Mouse (Mus musculus): ENCODE measurements at regions not wholly inside any gene's neighbourhood (a gene's known extent, or its start where the extent isn't known, plus 50 kb on each side); places are given as distances from the start of the nearest gene placed in this dataset.
A peak's percentile ranks its signal among the peaks of the same experiment; 100 is the strongest.

DNA sequence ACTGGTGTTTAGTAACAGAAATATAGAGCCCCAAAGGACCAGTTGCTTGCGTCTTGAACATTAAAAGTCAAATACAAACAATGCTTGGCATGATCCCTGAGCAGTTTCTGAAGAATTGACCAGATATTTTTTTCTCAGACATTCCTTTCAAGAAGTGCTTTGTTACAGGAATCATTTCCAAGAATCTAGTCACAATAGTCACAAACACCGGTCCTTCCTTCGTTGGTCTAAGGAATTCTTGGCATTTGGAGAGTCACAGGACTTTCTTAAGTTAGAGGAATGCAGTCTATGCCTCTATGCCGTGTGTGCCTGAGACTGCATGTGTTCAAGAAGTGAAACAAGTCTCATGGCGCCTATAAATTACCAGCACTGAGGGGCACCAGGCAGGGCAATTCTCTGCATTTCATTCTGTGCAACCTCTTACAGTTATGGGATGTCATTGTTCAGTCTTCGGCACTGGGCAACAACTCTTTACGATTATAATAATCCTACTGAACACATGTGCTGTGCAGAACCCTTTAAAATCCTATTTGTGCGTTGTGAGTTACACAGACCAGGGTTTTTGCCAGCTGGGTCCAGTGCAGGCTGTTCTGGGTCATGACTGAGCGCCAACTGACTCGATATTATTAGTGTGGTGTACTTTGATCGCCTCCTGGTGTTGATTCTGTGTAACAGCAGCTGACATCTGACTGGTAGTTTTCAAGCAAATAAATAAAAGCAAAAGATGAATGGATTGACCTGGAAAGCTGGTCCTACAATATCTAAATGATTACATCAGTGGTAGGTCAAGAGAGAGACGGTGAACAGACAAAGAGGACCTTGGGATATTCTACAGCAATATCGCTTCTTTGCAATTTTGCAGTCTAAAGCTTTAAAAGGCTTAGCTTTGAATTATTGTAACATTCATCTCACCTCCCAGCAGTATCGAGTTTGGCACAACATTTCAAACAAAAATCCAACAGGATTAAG is 398.6 kb upstream of the Ddi1 start:
- peak overlapping the region; percentile 13; the same call in 1 of the 2 replicates for H3K4me3 ChIP-seq (ENCODE audit: low read depth, low read length)
- H3K9ac ChIP-seq (ENCODE audit: low read length), result no peak overlapping the region
- H3K9me3 ChIP-seq (ENCODE audit: control insufficient read depth, low read length), result no peaks in the 10 kb centered on the region
- WGBS, result 24% methylated on average over 14 of the region's 14 CpGs
- H3K4me2 ChIP-seq (replicated peaks; ENCODE audit: low read depth), result peak overlapping the region; percentile 40
- H3K36me3 ChIP-seq (ENCODE audit: control insufficient read depth, insufficient read depth, low read length), result no peaks in the 10 kb centered on the region
- no peak overlapping the region for H3K27ac ChIP-seq (replicated peaks)
- ATAC-seq (ENCODE audit: low FRiP score, low TSS enrichment), result peak; percentile 79
- H3K27me3 ChIP-seq (ENCODE audit: control insufficient read depth, insufficient read depth, low read length), result no peaks in the 10 kb centered on the region
- peak; percentile 93 for TF ChIP-seq CTCF (IDR thresholded peaks at IDR 0.05; ENCODE audit: low read depth)
- no peak for TF ChIP-seq EP300 (optimal IDR thresholded peaks at IDR 0.05)
- DNase-seq (ENCODE audit: low spot score), result peak; percentile 55
- no peaks in the 10 kb centered on the region for H3K4me1 ChIP-seq (replicated peaks; ENCODE audit: control insufficient read depth, insufficient read depth)

DNA sequence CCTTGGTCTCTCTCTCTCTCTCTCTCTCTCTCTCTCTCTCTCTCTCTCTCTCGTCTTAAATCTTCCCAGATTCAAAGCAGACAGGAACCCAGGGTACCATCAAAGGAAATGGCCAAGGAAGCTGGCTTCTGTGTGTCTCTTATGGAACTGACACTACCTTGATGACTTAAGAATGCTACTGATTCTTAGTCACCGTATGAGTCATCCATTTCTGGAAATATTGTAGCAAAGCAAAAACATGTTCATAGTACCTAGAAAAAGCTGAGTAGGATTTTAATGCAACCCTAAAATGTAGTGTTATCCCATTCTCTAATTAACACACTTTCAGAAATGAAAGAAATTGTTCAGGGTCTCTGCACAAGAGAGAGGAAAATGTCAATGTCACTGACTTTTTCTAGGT is 396.0 kb upstream of the Ddi1 start:
- no peak overlapping the region for H3K9ac ChIP-seq (ENCODE audit: low read length)
- H3K4me2 ChIP-seq (replicated peaks; ENCODE audit: low read depth), result no peak overlapping the region
- WGBS, result 69% methylated on average over 2 of the region's 2 CpGs
- H3K9me3 ChIP-seq (ENCODE audit: control insufficient read depth, low read length), result no peaks in the 10 kb centered on the region
- no peaks in the 10 kb centered on the region for H3K27me3 ChIP-seq (ENCODE audit: control insufficient read depth, insufficient read depth, low read length)
- TF ChIP-seq CTCF (IDR thresholded peaks at IDR 0.05; ENCODE audit: low read depth) (no peak), EP300 (optimal IDR thresholded peaks at IDR 0.05) (no peak)
- no peak overlapping the region for H3K4me3 ChIP-seq (ENCODE audit: low read depth, low read length)
- no peaks in the 10 kb centered on the region for H3K36me3 ChIP-seq (ENCODE audit: control insufficient read depth, insufficient read depth, low read length)
- no peak overlapping the region for H3K27ac ChIP-seq (replicated peaks)
- ATAC-seq (ENCODE audit: low FRiP score, low TSS enrichment) (no peak), DNase-seq (ENCODE audit: low spot score) (no peak)
- no peaks in the 10 kb centered on the region for H3K4me1 ChIP-seq (replicated peaks; ENCODE audit: control insufficient read depth, insufficient read depth)

- DNase-seq (ENCODE audit: low spot score) (no peak), ATAC-seq (ENCODE audit: low FRiP score, low TSS enrichment) (no peak)
- Histone ChIP-seq H3K9ac (ENCODE audit: low read length) (no peak overlapping the region), H3K4me3 (ENCODE audit: low read depth, low read length) (no peak overlapping the region), H3K36me3 (ENCODE audit: control insufficient read depth, insufficient read depth, low read length) (no peaks in the 10 kb centered on the region), H3K4me2 (replicated peaks; ENCODE audit: low read depth) (no peak overlapping the region), H3K27me3 (ENCODE audit: control insufficient read depth, insufficient read depth, low read length) (no peaks in the 10 kb centered on the region), H3K4me1 (replicated peaks; ENCODE audit: control insufficient read depth, insufficient read depth) (no peaks in the 10 kb centered on the region), H3K9me3 (ENCODE audit: control insufficient read depth, low read length) (no peaks in the 10 kb centered on the region), H3K27ac (replicated peaks) (no peak overlapping the region)
- TF ChIP-seq CTCF (IDR thresholded peaks at IDR 0.05; ENCODE audit: low read depth), result no peak
- 83% methylated on average over 4 of the region's 4 CpGs for WGBS
Observed at GRCm38 (mm10) chr9:6652267-6652994, 382.8 kb upstream of the Ddi1 start.

DNA sequence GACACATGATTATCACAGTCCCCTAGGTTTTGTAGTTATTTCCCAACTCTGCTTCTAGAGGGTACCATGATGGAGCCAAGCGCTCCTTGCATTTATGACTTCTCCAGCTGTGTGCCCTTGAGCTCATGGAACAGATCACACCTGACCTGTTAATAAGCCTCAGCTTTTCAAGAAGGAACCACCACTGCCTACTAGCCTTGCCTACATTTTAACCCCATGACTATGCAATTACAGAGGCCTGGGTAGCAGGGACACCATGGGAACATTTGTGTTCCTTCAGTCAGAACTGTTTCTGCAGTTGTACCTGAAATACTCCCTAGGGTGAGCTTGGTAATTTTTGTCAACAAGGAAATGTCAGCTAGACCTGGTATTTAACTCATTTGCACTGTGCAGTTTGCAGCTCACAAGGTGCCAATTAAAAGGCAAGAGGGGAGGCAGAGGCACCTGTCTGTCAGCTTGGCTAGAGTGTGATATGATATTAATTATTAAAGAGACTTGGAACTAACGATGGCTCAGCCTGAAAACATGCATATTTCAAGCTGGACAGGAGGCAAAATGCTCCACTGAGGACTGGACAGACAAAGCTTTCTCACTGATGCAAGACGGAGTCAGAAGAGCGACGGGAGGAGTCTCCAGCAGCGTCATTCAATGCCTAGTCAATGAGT is 382.1 kb upstream of the Ddi1 start:
- no peak overlapping the region for H3K27ac ChIP-seq (replicated peaks)
- WGBS, result 87% methylated on average over 6 of the region's 6 CpGs
- H3K4me1 ChIP-seq (replicated peaks; ENCODE audit: control insufficient read depth, insufficient read depth), result no peaks in the 10 kb centered on the region
- DNase-seq (ENCODE audit: low spot score) (no peak), ATAC-seq (ENCODE audit: low FRiP score, low TSS enrichment) (no peak)
- no peaks in the 10 kb centered on the region for H3K27me3 ChIP-seq (ENCODE audit: control insufficient read depth, insufficient read depth, low read length)
- H3K9me3 ChIP-seq (ENCODE audit: control insufficient read depth, low read length), result no peaks in the 10 kb centered on the region
- no peak for TF ChIP-seq EP300 (optimal IDR thresholded peaks at IDR 0.05)
- TF ChIP-seq CTCF (IDR thresholded peaks at IDR 0.05; ENCODE audit: low read depth), result no peak
- H3K4me3 ChIP-seq (ENCODE audit: low read depth, low read length), result no peak overlapping the region
- no peaks in the 10 kb centered on the region for H3K36me3 ChIP-seq (ENCODE audit: control insufficient read depth, insufficient read depth, low read length)
- H3K9ac ChIP-seq (ENCODE audit: low read length), result no peak overlapping the region
- H3K4me2 ChIP-seq (replicated peaks; ENCODE audit: low read depth), result no peak overlapping the region

GRCm38 (mm10) chr9:6645796-6646309 is 376.2 kb upstream of the Ddi1 start:
- DNase-seq (ENCODE audit: low spot score) (peak; percentile 26), ATAC-seq (ENCODE audit: low FRiP score, low TSS enrichment) (peak; percentile 93)
- WGBS, result 36% methylated on average over 3 of the region's 3 CpGs
- no peak for TF ChIP-seq EP300 (optimal IDR thresholded peaks at IDR 0.05)
- TF ChIP-seq CTCF (IDR thresholded peaks at IDR 0.05; ENCODE audit: low read depth), result no peak
- H3K4me1 ChIP-seq (replicated peaks; ENCODE audit: control insufficient read depth, insufficient read depth), result no peaks in the 10 kb centered on the region
- no peak overlapping the region for H3K4me3 ChIP-seq (ENCODE audit: low read depth, low read length)
- no peaks in the 10 kb centered on the region for H3K27me3 ChIP-seq (ENCODE audit: control insufficient read depth, insufficient read depth, low read length)
- peak overlapping the region; percentile 53 for H3K27ac ChIP-seq (replicated peaks)
- H3K36me3 ChIP-seq (ENCODE audit: control insufficient read depth, insufficient read depth, low read length), result no peaks in the 10 kb centered on the region
- H3K4me2 ChIP-seq (replicated peaks; ENCODE audit: low read depth), result no peak overlapping the region
- H3K9me3 ChIP-seq (ENCODE audit: control insufficient read depth, low read length), result no peaks in the 10 kb centered on the region
- H3K9ac ChIP-seq (ENCODE audit: low read length), result no peak overlapping the region

Data from stomach, postnatal 0 days (tissue).